Mouse (Mus musculus) neural tube, embryonic 15.5 days (tissue): ENCODE results near the gene Prkcq. TPM values are rescaled to one million over a fixed set of nuclear protein-coding genes. Genes with fewer than 3 reads are reported as not detected.

ENCODE experiments used
- ATAC-seq: fragments of 200-750 bp; cut with Nextera tagmentation; 2 replicates; pipeline ENCODE4 v1.8.0; 2017; ENCODE audit warnings: mild to moderate bottlenecking, moderate TSS enrichment, moderate library complexity; ENCODE audit not compliant: low FRiP score
- H3K27ac ChIP-seq: fragments of 300-500 bp; sonication (generic); replicated peaks from 2 replicates; pipeline ENCODE4 v1.5.1; 2015; ENCODE audit warnings: mild to moderate bottlenecking, inconsistent platforms
- H3K27me3 ChIP-seq: fragments of 300-500 bp; sonication (generic); replicated peaks from 2 replicates; pipeline ENCODE4 v1.6.1; 2015; ENCODE audit warnings: inconsistent platforms
- H3K36me3 ChIP-seq: fragments of 300-500 bp; sonication (generic); 2 replicates; pipeline ENCODE4 v1.6.1; 2015; ENCODE audit warnings: inconsistent platforms
- H3K4me1 ChIP-seq: fragments of 300-500 bp; sonication (generic); 2 replicates; pipeline ENCODE4 v1.6.1; 2015; ENCODE audit warnings: inconsistent platforms
- H3K4me2 ChIP-seq: fragments of 300-500 bp; sonication (generic); 2 replicates; pipeline ENCODE4 v1.6.1; 2015; ENCODE audit warnings: inconsistent platforms, mild to moderate bottlenecking, moderate library complexity
- H3K4me3 ChIP-seq: fragments of 300-500 bp; sonication (generic); replicated peaks from 2 replicates; pipeline ENCODE4 v1.5.1; 2015; ENCODE audit warnings: mild to moderate bottlenecking, inconsistent platforms
- H3K9ac ChIP-seq: fragments of 300-500 bp; sonication (generic); replicated peaks from 2 replicates; pipeline ENCODE4 v1.6.1; 2015; ENCODE audit warnings: mild to moderate bottlenecking, inconsistent platforms
- H3K9me3 ChIP-seq: fragments of 300-500 bp; sonication (generic); replicated peaks from 2 replicates; pipeline ENCODE4 v1.6.1; 2016; ENCODE audit warnings: inconsistent platforms
- WGBS: fragments of 180-500 bp; shearing (Covaris S2); methylation state at CpG from one replicate; pipeline ENCODE4 v1.1.7; 2015; ENCODE audit warnings: mixed read lengths; 5-methylcytosine and 5-hydroxymethylcytosine counted together
- polyA plus RNA-seq: library from polyadenylated mRNA; unstranded; fragments of >200 nt; fragmentation: Nextera tagmentation; extraction: Ambion mirVana; gene quantifications from 2 replicates; pipeline ENCODE4 v1.2.1, GENCODE M21; 2015

Prkcq gene
- polyA plus RNA-seq, 1 experiment from 2014 or later, result 33.1 TPM

DNA sequence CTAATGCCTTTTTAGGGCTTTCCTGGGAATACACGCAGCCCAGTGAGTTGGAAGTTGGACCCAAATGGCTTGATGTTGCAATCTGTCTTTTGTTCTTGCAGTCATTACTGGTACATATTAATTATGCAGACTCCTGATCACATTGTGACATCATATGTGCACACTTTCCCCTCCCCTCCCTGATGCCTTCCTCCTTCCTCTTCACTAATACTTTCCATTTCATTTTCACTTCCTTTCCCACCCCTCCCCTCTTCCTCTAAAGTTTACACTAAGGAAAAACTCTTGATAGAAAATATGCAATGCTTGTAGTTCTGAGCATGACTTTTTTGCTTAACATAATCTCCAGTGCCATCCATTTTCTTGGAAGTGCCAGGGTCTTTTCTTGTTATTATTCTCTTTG lies 16.4 kb downstream of the Prkcq start:
- Histone ChIP-seq H3K9me3 (no peaks in the 10 kb centered on the region), H3K4me1 (no peaks in the 10 kb centered on the region), H3K4me3 (no peak overlapping the region), H3K27me3 (no peaks in the 10 kb centered on the region), H3K4me2 (no peak overlapping the region), H3K9ac (no peak overlapping the region), H3K27ac (no peak overlapping the region), H3K36me3 (no peaks in the 10 kb centered on the region)
- WGBS, result 94% methylated on average over 1 of the region's 1 CpGs
- ATAC-seq, result no peak

DNA sequence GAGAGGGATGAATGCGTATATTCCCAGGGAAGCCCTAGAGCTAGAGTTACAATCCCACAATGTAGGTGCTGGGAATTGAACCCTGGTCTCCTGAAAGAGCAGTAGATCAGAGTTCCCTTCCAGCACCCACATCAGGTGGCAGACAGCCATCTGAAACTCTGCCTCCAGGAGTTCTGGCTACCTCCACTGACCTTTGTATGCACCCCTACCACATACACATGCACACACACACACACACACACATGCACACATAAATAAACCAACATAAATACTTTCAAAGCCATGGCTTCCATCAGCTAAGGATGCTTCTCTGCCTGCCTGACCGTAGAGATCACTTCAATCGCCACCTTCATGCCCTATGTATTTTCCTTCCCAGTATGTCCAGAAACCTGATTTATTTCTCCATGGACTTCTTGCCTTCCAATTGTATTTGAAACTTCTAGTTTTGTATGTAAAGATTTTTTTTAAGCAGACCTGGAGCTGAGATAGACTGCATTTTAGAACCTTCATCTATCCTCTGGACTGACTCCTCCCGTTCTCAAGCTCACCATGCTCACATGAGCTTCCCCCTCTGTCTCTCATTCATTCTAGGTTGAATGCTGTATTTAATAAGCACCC lies 17.4 kb downstream of the Prkcq start:
- no peaks in the 10 kb centered on the region for H3K36me3 ChIP-seq
- no peak overlapping the region for H3K27ac ChIP-seq
- no peaks in the 10 kb centered on the region for H3K9me3 ChIP-seq
- no peak for ATAC-seq
- 90% methylated on average over 4 of the region's 4 CpGs for WGBS
- H3K9ac ChIP-seq, result no peak overlapping the region
- H3K4me2 ChIP-seq, result no peak overlapping the region
- H3K4me3 ChIP-seq, result no peak overlapping the region
- H3K27me3 ChIP-seq, result no peaks in the 10 kb centered on the region
- H3K4me1 ChIP-seq, result no peaks in the 10 kb centered on the region

DNA sequence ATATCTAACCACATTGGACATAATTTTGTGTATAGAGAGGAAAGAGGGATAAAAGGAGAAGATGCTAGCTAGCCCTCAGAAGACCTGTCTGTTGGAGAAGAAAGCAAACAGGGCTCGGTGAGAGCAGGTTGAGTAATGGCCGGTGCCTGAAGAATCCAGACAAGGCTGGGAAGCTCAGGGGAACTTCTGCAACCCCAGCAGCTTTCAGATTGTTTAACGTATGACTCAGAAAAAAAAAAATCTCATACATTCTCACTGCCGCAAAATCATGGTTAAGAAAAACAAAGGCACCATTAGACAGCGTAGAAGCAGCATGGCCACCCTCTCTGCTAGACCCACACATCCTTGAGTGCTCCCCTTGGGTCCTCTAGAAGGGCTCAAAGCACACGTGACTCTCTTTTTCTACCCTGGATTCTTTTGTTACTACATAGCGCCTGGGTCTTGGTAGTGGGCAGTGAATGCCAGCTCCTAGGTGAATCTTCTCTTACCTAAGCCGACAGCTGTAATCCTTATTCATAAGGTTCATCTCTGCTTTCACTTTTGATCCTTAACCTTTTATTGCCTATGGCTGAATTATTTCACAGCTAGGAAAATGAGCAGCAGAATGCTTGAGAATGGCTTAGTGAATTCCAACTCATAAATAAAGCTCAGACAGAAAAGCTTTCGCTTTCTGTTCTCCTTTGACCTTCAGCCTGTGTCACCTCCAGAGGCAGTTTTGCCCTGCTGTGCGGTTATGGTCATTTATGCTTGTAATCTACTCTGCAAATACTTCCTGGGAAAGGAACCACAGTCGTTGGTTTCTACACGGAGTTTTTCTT lies 20.6 kb downstream of the Prkcq start:
- H3K27ac ChIP-seq, result no peak overlapping the region
- no peak overlapping the region for H3K4me3 ChIP-seq
- no peaks in the 10 kb centered on the region for H3K27me3 ChIP-seq
- no peaks in the 10 kb centered on the region for H3K9me3 ChIP-seq
- H3K4me1 ChIP-seq, result no peaks in the 10 kb centered on the region
- H3K36me3 ChIP-seq, result no peaks in the 10 kb centered on the region
- ATAC-seq, result no peak
- no peak overlapping the region for H3K4me2 ChIP-seq
- WGBS, result 54% methylated on average over 12 of the region's 12 CpGs
- H3K9ac ChIP-seq, result no peak overlapping the region

DNA sequence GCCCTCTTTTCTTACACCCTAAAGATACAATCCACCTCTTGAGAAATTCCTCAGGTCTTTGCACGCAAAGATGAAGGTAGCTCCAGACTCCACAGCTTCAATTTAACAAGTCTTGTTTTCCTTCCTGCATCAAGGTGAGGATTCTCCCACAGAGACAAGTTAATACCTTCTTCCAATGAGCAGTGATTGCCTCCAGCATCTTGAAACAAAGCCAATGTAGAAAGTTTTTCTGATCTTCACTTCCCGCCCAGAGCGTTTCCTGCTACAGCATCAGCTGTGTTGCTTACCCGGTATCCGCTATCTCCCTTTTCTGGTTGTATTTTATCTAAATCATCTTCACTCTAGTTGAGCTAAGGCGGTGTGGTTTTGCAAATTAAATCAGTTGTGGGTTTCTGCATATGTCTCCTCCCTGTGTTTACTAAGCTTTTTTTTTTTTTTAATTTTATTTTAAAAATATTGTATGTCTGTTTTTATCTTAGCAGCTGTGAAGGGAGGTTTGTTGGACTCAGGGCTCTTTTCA lies 21.3 kb downstream of the Prkcq start:
- no peak overlapping the region for H3K4me3 ChIP-seq
- 84% methylated on average over 6 of the region's 6 CpGs for WGBS
- H3K9ac ChIP-seq, result no peak overlapping the region
- H3K27me3 ChIP-seq, result no peaks in the 10 kb centered on the region
- H3K9me3 ChIP-seq, result no peaks in the 10 kb centered on the region
- no peaks in the 10 kb centered on the region for H3K36me3 ChIP-seq
- no peak for ATAC-seq
- no peaks in the 10 kb centered on the region for H3K4me1 ChIP-seq
- H3K27ac ChIP-seq, result no peak overlapping the region
- no peak overlapping the region for H3K4me2 ChIP-seq

DNA sequence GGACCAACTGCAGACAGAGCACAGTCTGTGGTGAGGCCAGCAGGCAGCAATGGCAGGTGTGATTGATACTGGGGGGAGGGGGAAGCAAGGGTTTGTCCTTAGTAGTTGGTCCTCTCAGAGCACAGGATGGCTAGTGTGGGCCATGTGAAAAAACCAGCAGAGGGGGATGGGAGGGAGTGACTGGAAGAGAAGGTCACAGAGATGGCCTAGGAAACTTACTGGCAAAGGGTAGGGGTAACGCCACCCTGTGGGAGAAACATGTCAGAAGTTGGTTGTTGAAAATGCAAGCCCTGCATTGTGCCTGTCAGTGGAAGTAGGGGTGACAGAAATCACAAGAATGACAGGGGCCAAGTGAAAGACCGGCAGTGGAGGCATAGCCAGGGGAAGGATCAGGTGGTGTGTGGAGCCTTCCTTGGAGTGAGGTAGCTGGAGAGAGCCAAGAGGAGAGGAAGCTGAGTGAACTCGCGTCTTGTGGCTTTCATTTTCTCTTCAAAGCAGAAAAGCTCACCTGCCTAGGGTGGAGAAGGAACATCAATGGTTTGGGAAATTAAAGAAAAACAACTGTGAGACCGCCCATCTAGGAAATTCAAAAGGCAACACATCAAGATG lies 22.9 kb downstream of the Prkcq start:
- no peaks in the 10 kb centered on the region for H3K27me3 ChIP-seq
- WGBS, result 86% methylated on average over 5 of the region's 5 CpGs
- no peaks in the 10 kb centered on the region for H3K9me3 ChIP-seq
- H3K4me1 ChIP-seq, result no peaks in the 10 kb centered on the region
- no peaks in the 10 kb centered on the region for H3K36me3 ChIP-seq
- no peak overlapping the region for H3K4me3 ChIP-seq
- no peak overlapping the region for H3K27ac ChIP-seq
- no peak for ATAC-seq
- no peak overlapping the region for H3K9ac ChIP-seq
- H3K4me2 ChIP-seq, result no peak overlapping the region

DNA sequence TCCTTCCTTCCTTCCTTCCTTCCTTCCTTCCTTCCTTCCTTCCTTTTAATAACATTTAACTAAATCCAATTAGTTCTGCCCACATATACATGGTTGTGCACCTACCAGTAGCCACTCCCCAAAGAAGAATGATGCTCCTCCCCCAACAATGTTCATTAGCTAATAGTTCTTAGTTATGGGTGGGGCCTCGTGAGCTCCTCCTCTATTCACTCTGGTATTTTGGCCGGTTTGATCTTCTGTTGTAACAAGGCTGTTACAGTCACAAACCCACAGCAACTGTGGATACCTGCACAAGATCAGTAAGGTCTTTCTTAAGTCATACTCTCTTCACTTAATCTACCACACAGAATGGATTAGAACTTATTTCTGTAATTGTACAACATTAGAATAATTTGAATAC lies 24.2 kb downstream of the Prkcq start:
- Histone ChIP-seq H3K4me2 (no peak overlapping the region), H3K36me3 (no peaks in the 10 kb centered on the region), H3K9ac (no peak overlapping the region), H3K27ac (no peak overlapping the region), H3K4me1 (no peaks in the 10 kb centered on the region), H3K4me3 (no peak overlapping the region), H3K27me3 (no peaks in the 10 kb centered on the region), H3K9me3 (no peaks in the 10 kb centered on the region)
- WGBS, result 88% methylated on average over 2 of the region's 2 CpGs
- ATAC-seq, result no peak

DNA sequence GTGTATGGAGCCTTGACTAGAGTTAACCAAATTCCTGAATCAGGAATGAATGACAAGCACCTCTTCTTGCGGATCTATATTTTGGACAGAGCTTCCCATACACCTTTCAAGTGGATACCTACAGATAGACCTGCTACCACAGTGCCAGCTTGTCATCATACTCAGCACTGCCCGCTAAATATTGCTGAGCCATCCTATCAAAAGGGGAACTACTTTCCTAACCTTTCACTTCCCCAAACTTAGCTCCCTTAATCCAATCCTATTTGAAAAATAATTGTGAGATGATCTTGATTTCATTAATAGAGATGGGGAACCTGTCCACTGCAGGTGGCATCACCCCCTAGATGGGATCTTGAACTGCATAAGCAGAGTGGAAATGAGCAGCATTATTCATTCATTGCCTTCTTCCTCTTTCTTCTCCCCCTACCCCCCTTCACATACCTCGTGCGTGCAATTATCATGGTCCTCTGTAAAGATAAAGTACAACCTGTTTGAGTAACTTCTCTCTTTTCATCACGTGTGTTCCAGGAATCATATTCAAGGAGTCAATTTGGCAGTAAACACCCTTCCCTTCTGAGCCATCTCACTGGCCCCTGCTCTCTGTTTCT lies 25.1 kb downstream of the Prkcq start:
- Histone ChIP-seq H3K36me3 (no peaks in the 10 kb centered on the region), H3K4me1 (no peaks in the 10 kb centered on the region), H3K27me3 (no peaks in the 10 kb centered on the region), H3K9me3 (no peaks in the 10 kb centered on the region), H3K27ac (no peak overlapping the region), H3K9ac (no peak overlapping the region), H3K4me3 (no peak overlapping the region), H3K4me2 (no peak overlapping the region)
- no peak for ATAC-seq
- 85% methylated on average over 5 of the region's 5 CpGs for WGBS

DNA sequence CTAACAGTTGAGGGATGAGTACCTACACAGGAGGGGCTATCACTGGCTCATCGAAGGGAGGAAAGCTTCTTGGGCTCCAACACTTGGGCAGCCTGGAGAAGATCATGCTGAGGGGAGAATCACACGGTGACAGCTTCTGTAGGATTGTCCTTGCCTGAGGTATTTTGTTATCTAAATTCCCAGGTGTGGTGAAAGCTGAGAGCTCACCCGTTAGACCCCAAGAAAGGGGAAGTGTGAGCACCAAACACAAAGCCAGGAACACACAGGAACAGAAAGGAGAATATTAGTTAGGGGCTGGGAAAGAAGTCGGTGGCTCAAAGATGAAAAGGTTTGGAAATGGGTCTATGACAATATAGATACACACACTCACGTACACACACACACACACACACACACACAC lies 27.7 kb downstream of the Prkcq start:
- H3K27ac ChIP-seq, result no peak overlapping the region
- no peak overlapping the region for H3K9ac ChIP-seq
- no peaks in the 10 kb centered on the region for H3K27me3 ChIP-seq
- no peaks in the 10 kb centered on the region for H3K36me3 ChIP-seq
- H3K4me2 ChIP-seq, result no peak overlapping the region
- H3K4me3 ChIP-seq, result no peak overlapping the region
- no peaks in the 10 kb centered on the region for H3K4me1 ChIP-seq
- ATAC-seq, result no peak
- H3K9me3 ChIP-seq, result no peaks in the 10 kb centered on the region
- WGBS, result 84% methylated on average over 5 of the region's 5 CpGs

DNA sequence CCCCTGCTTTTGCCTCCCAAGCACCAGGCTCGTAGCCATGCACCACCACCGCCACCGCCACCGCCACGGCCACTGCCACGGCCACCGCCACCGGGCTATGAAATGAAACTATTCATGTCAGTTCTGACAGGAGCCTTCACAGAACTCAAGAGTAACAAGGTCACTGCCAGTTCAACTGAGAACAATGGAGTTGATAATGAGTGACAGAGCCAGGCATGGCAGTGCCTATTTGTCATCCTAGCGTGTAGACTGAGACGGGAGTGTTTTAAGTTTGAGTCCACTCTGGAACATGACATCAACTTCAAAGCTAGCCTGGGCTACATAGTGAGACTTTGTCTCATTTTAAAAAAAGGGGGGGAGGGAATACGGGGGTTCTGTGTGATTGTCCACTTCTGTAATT lies 30.9 kb downstream of the Prkcq start:
- Histone ChIP-seq H3K4me2 (no peak overlapping the region), H3K4me1 (no peaks in the 10 kb centered on the region), H3K27me3 (no peaks in the 10 kb centered on the region), H3K36me3 (no peaks in the 10 kb centered on the region), H3K9me3 (no peaks in the 10 kb centered on the region), H3K9ac (no peak overlapping the region), H3K4me3 (no peak overlapping the region), H3K27ac (no peak overlapping the region)
- WGBS, result 90% methylated on average over 11 of the region's 11 CpGs
- ATAC-seq, result no peak

DNA sequence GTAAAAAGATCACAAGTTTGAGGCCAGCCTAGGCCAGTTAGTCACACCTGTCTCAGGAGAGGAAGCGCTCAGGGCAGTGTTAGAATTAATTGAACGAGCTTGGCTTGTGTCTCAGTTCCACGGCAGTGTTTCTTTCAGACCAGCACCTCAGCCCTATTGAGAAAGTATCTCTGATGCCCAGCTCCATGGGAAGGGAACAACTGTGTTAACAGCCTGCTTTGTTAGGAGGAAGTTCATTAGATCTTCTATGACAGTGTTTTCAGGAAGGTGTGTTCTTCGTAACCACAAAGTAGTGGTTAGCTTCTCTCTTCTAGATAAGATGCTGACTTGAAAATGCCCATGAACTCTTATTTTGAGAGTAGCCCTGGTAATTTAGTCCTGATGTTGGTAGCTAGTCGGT lies 31.4 kb downstream of the Prkcq start:
- Histone ChIP-seq H3K9me3 (no peaks in the 10 kb centered on the region), H3K27me3 (no peaks in the 10 kb centered on the region), H3K4me1 (no peaks in the 10 kb centered on the region), H3K36me3 (no peaks in the 10 kb centered on the region), H3K4me3 (no peak overlapping the region), H3K27ac (no peak overlapping the region), H3K4me2 (no peak overlapping the region), H3K9ac (no peak overlapping the region)
- 77% methylated on average over 5 of the region's 5 CpGs for WGBS
- no peak for ATAC-seq

DNA sequence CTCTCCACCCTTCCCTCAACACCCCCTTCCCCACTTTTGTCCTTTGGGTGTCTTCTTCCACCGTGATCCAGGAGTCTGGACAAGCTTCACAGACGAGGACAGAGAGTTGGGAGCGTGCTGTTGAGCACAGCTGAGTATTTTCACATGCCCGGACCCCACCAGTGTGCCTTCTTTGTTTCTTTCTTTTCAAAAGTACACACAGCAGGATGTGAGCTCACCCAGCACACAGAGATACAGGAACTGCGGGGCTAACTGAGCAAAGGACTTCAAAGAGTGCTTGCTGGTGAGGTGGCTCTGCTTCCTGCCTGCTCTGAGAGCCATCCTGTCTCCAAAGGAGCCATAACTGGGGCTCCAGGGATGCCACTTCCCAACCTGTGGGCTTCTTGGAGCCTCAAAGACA lies 32.3 kb downstream of the Prkcq start:
- H3K27ac ChIP-seq, result no peak overlapping the region
- WGBS, result 64% methylated on average over 5 of the region's 5 CpGs
- H3K4me1 ChIP-seq, result no peaks in the 10 kb centered on the region
- no peak overlapping the region for H3K9ac ChIP-seq
- no peak overlapping the region for H3K4me3 ChIP-seq
- H3K4me2 ChIP-seq, result no peak overlapping the region
- H3K36me3 ChIP-seq, result no peaks in the 10 kb centered on the region
- no peak for ATAC-seq
- H3K9me3 ChIP-seq, result no peaks in the 10 kb centered on the region
- H3K27me3 ChIP-seq, result no peaks in the 10 kb centered on the region
